In genomic region chr4:41260691-41261090, GRCm38 (mm10) we compare ENCODE assay signal across 25 mouse cellular contexts.
"Had no signal": no experiment of that assay in that cellular context is flagged by ENCODE, and none has a peak within 500 bp of the region (broad histone marks: within the 10 kb centered on the region; RNA-seq: fewer than 3 reads in every experiment).

No protein-coding gene starts in this region.

- H3K4me3 ChIP-seq: heart, adult 2 months; heart, embryonic 13.5 days; heart, embryonic 15.5 days; hindbrain, embryonic 13.5 days; hindbrain, embryonic 15.5 days; kidney, embryonic 15.5 days; limb, embryonic 13.5 days; limb, embryonic 15.5 days; liver, embryonic 12.5 days had no signal

- H3K27me3 ChIP-seq: heart, embryonic 13.5 days; heart, embryonic 15.5 days; hindbrain, embryonic 13.5 days; hindbrain, embryonic 15.5 days; kidney, embryonic 15.5 days; limb, embryonic 13.5 days; limb, embryonic 15.5 days; liver, embryonic 12.5 days had no signal

- H3K27ac ChIP-seq: heart, adult 2 months; heart, embryonic 13.5 days; heart, embryonic 15.5 days; hindbrain, embryonic 13.5 days; hindbrain, embryonic 15.5 days; hindbrain, postnatal 0 days; kidney, embryonic 15.5 days; kidney, postnatal 0 days; limb, embryonic 13.5 days; limb, embryonic 15.5 days; liver, embryonic 12.5 days; liver, embryonic 14.5 days had no signal

- H3K9ac ChIP-seq: heart, embryonic 13.5 days; heart, embryonic 15.5 days; hindbrain, embryonic 13.5 days; hindbrain, embryonic 15.5 days; kidney, embryonic 15.5 days; limb, embryonic 13.5 days; limb, embryonic 15.5 days; liver, embryonic 12.5 days; liver, embryonic 14.5 days had no signal

- H3K4me1 ChIP-seq: hindbrain, embryonic 13.5 days; hindbrain, embryonic 15.5 days; limb, embryonic 13.5 days; limb, embryonic 15.5 days had no signal

- ATAC-seq: hindbrain, postnatal 0 days; intestine, embryonic 16.5 days; liver, embryonic 12.5 days had no signal

- H3K4me2 ChIP-seq: heart, embryonic 11.5 days; heart, embryonic 13.5 days; heart, embryonic 15.5 days; hindbrain, embryonic 13.5 days; hindbrain, embryonic 15.5 days; kidney, embryonic 15.5 days; limb, embryonic 13.5 days; limb, embryonic 15.5 days; liver, embryonic 12.5 days had no signal

- DNase-seq: gastrocnemius, postnatal 14 days; gastrocnemius, postnatal 36 days; heart, adult 11 months; heart, adult 2 months; heart, postnatal 14 days; heart, postnatal 36 days; kidney, adult 11 months; kidney, postnatal 14 days; kidney, postnatal 36 days; layer of hippocampus, adult 9-11 months; layer of hippocampus, postnatal 36 days; left cerebral cortex, postnatal 4 days had no signal

- H3K9me3 ChIP-seq: heart, embryonic 13.5 days; heart, embryonic 15.5 days; hindbrain, embryonic 13.5 days; hindbrain, embryonic 15.5 days; kidney, embryonic 15.5 days; limb, embryonic 13.5 days; limb, embryonic 15.5 days; liver, embryonic 12.5 days had no signal
